Mouse (Mus musculus): ENCODE results near the gene Scrn1.

DNA sequence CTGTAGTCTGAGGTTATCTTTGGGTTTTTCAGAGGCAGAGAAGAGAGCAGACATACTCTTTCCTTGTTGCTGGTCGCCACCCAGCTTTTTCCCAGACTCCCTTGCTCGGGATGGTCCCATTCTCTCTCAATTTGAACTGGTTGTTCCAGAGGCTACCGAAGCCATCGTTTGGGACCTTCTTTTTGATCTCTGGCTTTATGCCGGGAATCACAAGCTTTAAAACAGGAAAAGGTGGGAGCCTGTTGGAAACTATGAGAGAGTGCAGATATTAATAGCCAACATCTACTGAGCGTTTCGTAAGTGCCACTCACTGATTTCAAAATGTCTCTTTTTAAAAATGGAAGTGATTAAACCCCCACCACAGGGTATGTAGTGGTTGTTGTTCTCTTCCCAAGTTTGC is 94.4 kb downstream of the Scrn1 start:
- TF ChIP-seq CTCF (IDR thresholded peaks at IDR 0.05; ENCODE audit: control insufficient read depth, insufficient read depth, insufficient replicate concordance, low read depth, low read length) (no peak), POLR2A (IDR thresholded peaks at IDR 0.05; ENCODE audit: control insufficient read depth, low read depth, low read length) (no peak)

Data from testis, adult 2 months (tissue).